Mouse (Mus musculus): Measurements from ENCODE around the gene Wdr93. TPM values are rescaled to one million over a fixed set of nuclear protein-coding genes. Genes with fewer than 3 reads are reported as not detected.

The Wdr93 gene
- total RNA-seq (2023): not detected

DNA sequence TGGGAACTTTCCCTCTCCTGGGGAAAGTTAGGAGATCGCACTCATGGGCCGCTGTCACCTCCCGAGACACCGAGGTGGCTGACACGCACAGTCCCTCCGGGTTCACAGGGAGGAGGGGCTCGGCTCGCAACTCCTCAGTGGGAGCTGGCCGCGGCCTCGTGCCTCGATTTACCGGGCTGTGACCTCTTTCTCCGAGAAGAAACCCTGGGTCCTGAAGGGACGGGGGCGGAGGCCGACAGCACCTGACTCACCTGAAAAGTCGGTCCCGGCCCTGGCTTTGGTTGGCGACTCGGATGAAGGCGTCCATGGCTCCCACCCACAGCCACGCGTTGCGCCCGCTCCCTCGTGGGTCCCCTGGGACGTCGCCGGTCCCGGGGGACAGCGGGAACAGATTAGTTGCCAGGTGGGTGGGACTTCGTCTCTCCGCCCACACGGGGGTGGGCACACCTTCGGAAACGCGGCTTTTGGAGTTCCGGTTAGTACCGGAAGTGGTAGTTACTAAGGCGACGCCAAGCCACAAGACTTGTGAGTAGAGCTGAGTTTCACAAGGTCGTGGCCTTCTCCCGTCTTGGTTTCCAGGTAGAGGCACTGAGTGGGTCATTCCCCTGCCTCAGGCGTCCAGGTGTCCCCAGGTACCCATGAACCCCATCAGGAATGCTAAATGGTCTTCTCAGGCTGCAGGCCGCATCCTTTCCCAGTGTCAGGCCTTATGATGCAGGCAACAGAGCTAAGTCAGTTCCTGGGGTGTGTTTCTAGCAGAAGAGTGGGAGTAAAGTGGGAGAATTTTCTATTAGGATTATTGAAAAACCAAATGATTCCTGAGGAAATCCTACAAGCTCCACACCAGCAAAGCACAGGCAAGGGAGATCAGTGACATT lies at the start of gene Wdr93, which contains the start of gene Pex11a:
Gene Wdr93 (plus strand): TSS at position 505 of the 878 bp plus-strand sequence.
Gene Pex11a (minus strand): TSS at position 473 of the 878 bp plus-strand sequence.

DNA sequence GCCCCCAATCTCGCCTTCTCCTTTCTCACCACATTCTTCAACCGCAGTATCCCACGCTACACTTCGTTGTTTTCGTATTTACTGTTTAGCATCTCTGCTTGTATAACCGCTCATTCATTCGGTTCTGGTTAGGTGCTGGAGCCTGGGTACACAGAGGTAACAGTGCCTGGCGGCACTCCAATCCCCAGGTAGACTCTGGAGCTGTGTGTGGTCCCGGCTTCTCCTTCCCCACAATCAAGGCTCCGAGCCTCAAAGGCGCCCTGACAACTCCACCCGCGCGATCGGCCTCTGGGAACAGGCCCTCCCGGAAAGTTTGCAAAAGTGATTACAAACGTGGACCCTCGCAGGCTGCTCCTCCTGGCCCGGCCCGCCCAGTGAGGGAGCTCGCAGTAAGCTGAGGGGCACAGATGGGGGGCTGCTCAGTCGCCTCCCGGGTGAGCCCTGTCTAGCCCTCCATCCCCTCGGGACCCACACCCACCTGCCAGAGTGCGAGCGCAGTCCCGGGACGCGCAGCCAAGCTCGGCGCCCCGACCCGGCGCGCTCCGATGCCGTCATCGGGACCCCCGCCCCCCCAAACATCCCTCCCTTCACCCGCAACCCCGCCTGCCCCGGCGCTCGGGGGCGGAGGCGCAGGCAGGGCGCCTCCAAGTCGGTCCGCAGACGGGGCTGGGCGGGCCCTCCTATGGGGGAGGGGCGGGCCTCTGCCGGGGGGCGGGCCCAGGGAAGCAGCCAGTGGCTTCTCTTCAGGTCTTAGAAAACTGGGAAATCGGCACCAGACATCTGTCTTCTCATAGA lies 27.6 kb upstream of the Wdr93 start, which contains the start of gene Kif7:
Gene Kif7 (minus strand): TSS at position 534 of the 795 bp plus-strand sequence.

DNA sequence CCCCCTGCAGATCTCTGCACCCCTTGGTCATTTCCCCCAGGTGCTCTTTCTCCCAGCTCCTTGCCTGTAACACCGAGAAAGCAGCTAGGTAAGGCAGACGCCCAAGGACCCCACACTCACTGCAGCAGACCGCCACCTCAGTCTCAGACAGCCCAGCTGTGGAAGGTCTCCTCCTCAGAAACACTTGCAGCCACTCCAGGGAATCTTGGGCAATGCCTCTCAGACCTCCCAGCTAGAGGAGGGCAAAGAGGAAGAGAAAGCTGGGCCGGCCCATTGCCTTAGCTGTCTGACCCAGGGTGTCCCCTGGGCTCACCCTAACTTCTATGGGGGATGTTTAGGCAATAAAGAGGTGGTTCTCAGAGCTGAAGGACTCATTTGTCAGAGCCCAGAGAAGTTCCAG lies 10.3 kb upstream of the Wdr93 start, which contains the start of gene Plin1:
Gene Plin1 (minus strand): TSS at position 282 of the 400 bp plus-strand sequence.

DNA sequence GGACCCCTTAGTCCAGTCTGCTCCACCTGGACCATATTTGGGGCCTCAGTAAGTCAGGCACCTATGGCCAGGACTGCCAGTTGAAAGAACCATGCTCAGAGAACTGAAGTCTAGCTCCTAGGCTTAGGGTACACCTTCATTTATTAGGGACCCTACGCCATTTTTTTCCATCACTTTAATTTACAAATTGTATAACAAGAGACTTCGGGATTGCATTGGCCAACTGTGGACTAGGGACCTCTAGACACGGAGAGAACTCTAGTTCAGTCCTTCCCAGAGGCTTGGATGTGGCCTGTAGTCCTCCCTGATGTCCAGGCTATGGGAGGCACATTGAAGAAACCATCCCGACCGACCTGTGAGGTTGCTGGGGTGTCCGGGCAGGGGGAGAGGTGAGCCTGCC lies 50.7 kb downstream of the Wdr93 start, which contains the start of gene Mesp1:
Gene Mesp1 (minus strand): TSS at position 101 of the 400 bp plus-strand sequence.

GRCm38 (mm10) chr7:79810611-79811506 lies 67.9 kb downstream of the Wdr93 start, which contains the start of gene Mesp2:
Mesp2 (plus strand) TSS chr7:79810727.

Other genes with a start within 250 kb of the Wdr93 start
- gene Rhcg, start 125.5 kb upstream of the Wdr93 start, total RNA-seq (2023): not detected
- 1 to 10 TPM; 2.6 to 3.3 TPM for gene Ticrr, start 83.0 kb upstream of the Wdr93 start, total RNA-seq (2023)
- 1 to 10 TPM; 3.2 to 4.7 TPM for gene Kif7, start 27.4 kb upstream of the Wdr93 start, total RNA-seq (2023)
- not detected for gene Plin1, start 10.3 kb upstream of the Wdr93 start, total RNA-seq (2023)
- gene Pex11a, start within 50 bp of the Wdr93 start, total RNA-seq (2023): 1 to 10 TPM; 1.2 to 1.3 TPM
- not detected for gene Mesp1, start 50.6 kb downstream of the Wdr93 start, total RNA-seq (2023)
- gene Mesp2, start 67.6 kb downstream of the Wdr93 start, total RNA-seq (2023): under 1 TPM in 1 of 2 experiments, not detected in 1; 0.30 TPM
- gene Anpep, start 117.9 kb downstream of the Wdr93 start, total RNA-seq (2023): under 1 TPM in 1 of 2 experiments, not detected in 1; 0.35 TPM
- gene Ap3s2, start 177.5 kb downstream of the Wdr93 start, total RNA-seq (2023): 10 to 100 TPM; 17.3 to 17.4 TPM
- gene Arpin, start 192.2 kb downstream of the Wdr93 start, total RNA-seq (2023): not detected